ENCODE assay signal across 8 mouse cellular contexts in the genomic region with DNA sequence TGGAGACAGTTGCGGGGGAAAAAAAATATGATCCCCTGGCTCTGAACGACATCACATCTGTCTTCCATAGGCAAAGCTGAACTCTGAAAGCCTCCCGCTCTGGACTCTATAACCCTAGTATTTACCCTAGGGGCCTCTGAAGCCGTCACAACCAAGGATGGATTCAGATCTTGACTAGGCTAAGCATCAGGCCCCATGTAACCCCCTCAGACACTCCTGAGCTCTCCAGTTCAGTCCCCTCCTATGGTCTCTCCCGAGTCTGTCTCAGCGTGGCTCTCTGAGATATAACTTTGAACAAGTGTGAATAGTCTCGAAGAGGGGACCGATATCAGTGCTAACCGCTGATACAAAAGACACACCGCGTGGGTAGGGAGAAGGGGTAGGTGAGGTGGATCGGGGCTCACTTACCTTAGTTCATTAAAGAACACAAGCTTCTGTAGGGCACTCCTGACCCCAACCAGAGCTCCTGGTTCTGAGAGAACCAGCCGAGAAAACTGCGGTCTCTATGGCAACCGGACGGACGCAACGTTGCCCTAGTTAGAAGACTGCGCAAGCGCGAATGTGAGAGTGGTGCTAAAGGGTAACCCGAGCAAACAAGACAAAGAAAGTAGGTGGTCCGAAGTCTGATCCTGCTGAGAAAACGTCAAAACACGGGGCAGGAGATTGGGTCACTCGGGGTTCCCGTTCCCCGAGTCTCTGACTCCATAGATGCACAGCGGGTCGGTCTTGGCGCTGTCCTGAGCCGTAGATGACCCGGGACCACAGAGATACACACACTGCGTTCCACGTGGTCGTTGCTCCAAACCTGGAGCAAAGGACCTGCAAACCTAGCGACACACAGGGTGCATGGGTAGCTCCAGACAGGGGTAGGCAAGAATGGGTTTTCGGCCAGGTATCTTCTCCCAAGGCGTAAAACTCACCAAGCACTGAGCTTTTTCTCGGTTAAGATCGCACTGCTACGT. TPM values are rescaled to one million over a fixed set of nuclear protein-coding genes. Genes with fewer than 3 reads are reported as not detected.
DNase-seq lines count a peak whose midpoint lies in the region; ATAC-seq and TF ChIP-seq lines count a peak whose summit lies in the region.

No protein-coding gene starts in this region.

- H3K9me3 ChIP-seq in forebrain, embryonic 16.5 days (ENCODE audit: control insufficient read depth, low read length), result no peaks in the 10 kb centered on the region
- no peaks in the 10 kb centered on the region for H3K9me3 ChIP-seq in hindbrain, embryonic 13.5 days

- H3K4me1 ChIP-seq in forebrain, embryonic 16.5 days (replicated peaks; ENCODE audit: control insufficient read depth, insufficient read depth, low read length), result peaks cover 4% of the 10 kb centered on the region; the same call in 1 of the 2 replicates
- H3K4me1 ChIP-seq in hindbrain, embryonic 13.5 days (replicated peaks), result peaks cover 12% of the 10 kb centered on the region
- peaks cover 4% of the 10 kb centered on the region for H3K4me1 ChIP-seq in lung, adult 2 months (ENCODE audit: control insufficient read depth, insufficient read depth, low read length)
- H3K4me1 ChIP-seq in olfactory bulb, adult 2 months (ENCODE audit: control insufficient read depth, insufficient read depth, low read length), result peaks cover 4% of the 10 kb centered on the region

- peak; percentile 95 for DNase-seq in R1 (ENCODE audit: low read depth, low spot score)
- peak; percentile 31 for DNase-seq in cerebellum, adult 11-12 months
- peak; percentile 76 for DNase-seq in layer of hippocampus, adult 9-11 months
- DNase-seq in lung, adult 2 months, result peak; percentile 39
- DNase-seq in thymus, postnatal 36 days, result peak; percentile 12 to 33

- H3K27ac ChIP-seq in forebrain, embryonic 16.5 days (ENCODE audit: low read length), result no peak overlapping the region
- H3K27ac ChIP-seq in hindbrain, embryonic 13.5 days, result peak overlapping the region; percentile 70
- H3K27ac ChIP-seq in olfactory bulb, adult 2 months (ENCODE audit: insufficient read depth, low read depth, low read length), result no peak overlapping the region

- peak overlapping the region; percentile 61 for H3K9ac ChIP-seq in forebrain, embryonic 16.5 days (replicated peaks; ENCODE audit: low read depth, low read length)
- H3K9ac ChIP-seq in hindbrain, embryonic 13.5 days, result peak overlapping the region; percentile 74

- H3K27me3 ChIP-seq in forebrain, embryonic 16.5 days (replicated peaks; ENCODE audit: control insufficient read depth, insufficient read depth, low read length), result no peaks in the 10 kb centered on the region
- H3K27me3 ChIP-seq in hindbrain, embryonic 13.5 days, result no peaks in the 10 kb centered on the region

- 7% methylated on average over 42 of the region's 42 CpGs for WGBS in forebrain, embryonic 16.5 days
- WGBS in hindbrain, embryonic 13.5 days, result 10% methylated on average over 42 of the region's 42 CpGs
- WGBS in lung, adult 2 months, result 13% methylated on average over 42 of the region's 42 CpGs
- WGBS in olfactory bulb, adult 2 months, result 7% methylated on average over 42 of the region's 42 CpGs

- peak overlapping the region; percentile 50 for H3K4me3 ChIP-seq in forebrain, embryonic 16.5 days (replicated peaks; ENCODE audit: low read length)
- peak overlapping the region; percentile 52 for H3K4me3 ChIP-seq in hindbrain, embryonic 13.5 days
- H3K4me3 ChIP-seq in lung, adult 2 months (replicated peaks; ENCODE audit: extremely low read depth, low read depth, low read length), result peak overlapping the region; percentile 50
- peak overlapping the region; percentile 55 for H3K4me3 ChIP-seq in olfactory bulb, adult 2 months (ENCODE audit: insufficient read depth, low read depth, low read length)

- peak overlapping the region; percentile 89 for H3K4me2 ChIP-seq in forebrain, embryonic 16.5 days (ENCODE audit: low read length)
- peak overlapping the region; percentile 83 for H3K4me2 ChIP-seq in hindbrain, embryonic 13.5 days

- TF ChIP-seq CTCF in lung, adult 2 months (IDR thresholded peaks at IDR 0.05; ENCODE audit: insufficient read depth, low read length), result no peak
- TF ChIP-seq CTCF in olfactory bulb, adult 2 months (IDR thresholded peaks at IDR 0.05; ENCODE audit: insufficient read depth, low read depth, low read length), result no peak

- H3K36me3 ChIP-seq in forebrain, embryonic 16.5 days (ENCODE audit: control insufficient read depth, insufficient read depth), result no peaks in the 10 kb centered on the region
- no peaks in the 10 kb centered on the region for H3K36me3 ChIP-seq in hindbrain, embryonic 13.5 days

- peak; percentile 94 for ATAC-seq in forebrain, embryonic 16.5 days
- peak; percentile 93 for ATAC-seq in hindbrain, embryonic 13.5 days (ENCODE audit: low FRiP score)

- no peak for TF ChIP-seq POLR2A in lung, adult 2 months (IDR thresholded peaks at IDR 0.05; ENCODE audit: borderline replicate concordance, extremely low read depth, low read depth, low read length)
- no peak for TF ChIP-seq POLR2A in olfactory bulb, adult 2 months (IDR thresholded peaks at IDR 0.05; ENCODE audit: insufficient read depth, low read depth, low read length)

RNA-seq across cellular contexts. Expression of a gene that starts 0.6 kb away (rescaled TPM):
- 8.0 and 9.1 TPM in 2 replicates for polyA plus RNA-seq in forebrain, embryonic 16.5 days (2015; fragmentation: Nextera tagmentation; extraction: Ambion mirVana)
- polyA plus RNA-seq in hindbrain, embryonic 13.5 days (2015; fragmentation: Nextera tagmentation; extraction: Ambion mirVana), result 7.5 and 9.3 TPM in 2 replicates
- polyA plus RNA-seq in lung, adult 2 months (2012; rRNA removed), result 4.8 and 8.3 TPM in 2 replicates
- polyA plus RNA-seq in olfactory bulb, adult 2 months (2012; ENCODE audit: insufficient read depth, insufficient read length, low replicate concordance, missing spikeins), result not detected in 2 replicates

RNA-seq across cellular contexts. Expression of a gene that starts 47.4 kb away (rescaled TPM):
- polyA plus RNA-seq in forebrain, embryonic 16.5 days (2015; fragmentation: Nextera tagmentation; extraction: Ambion mirVana), result not detected in 2 replicates
- polyA plus RNA-seq in hindbrain, embryonic 13.5 days (2015; fragmentation: Nextera tagmentation; extraction: Ambion mirVana), result not detected in 2 replicates
- 0.12 and 0.31 TPM in 2 replicates for polyA plus RNA-seq in lung, adult 2 months (2012; rRNA removed)
- polyA plus RNA-seq in olfactory bulb, adult 2 months (2012; ENCODE audit: insufficient read depth, insufficient read length, low replicate concordance, missing spikeins), result not detected in 2 replicates

RNA-seq across cellular contexts. Expression of a gene that starts 49.8 kb away (rescaled TPM):
- polyA plus RNA-seq in forebrain, embryonic 16.5 days (2015; fragmentation: Nextera tagmentation; extraction: Ambion mirVana), result 4.5 and 8.0 TPM in 2 replicates
- polyA plus RNA-seq in hindbrain, embryonic 13.5 days (2015; fragmentation: Nextera tagmentation; extraction: Ambion mirVana), result 6.2 and 6.4 TPM in 2 replicates
- polyA plus RNA-seq in lung, adult 2 months (2012; rRNA removed), result 32.1 and 34.5 TPM in 2 replicates
- polyA plus RNA-seq in olfactory bulb, adult 2 months (2012; ENCODE audit: insufficient read depth, insufficient read length, low replicate concordance, missing spikeins), result not detected in 2 replicates

Comparison
In these comparisons a context has a peak if more than half of its experiments do, and no peak if none do; other contexts are left out.
1. DNase-seq: peak in every context shown above with its lines; median percentile 95 in R1; 76 in layer of hippocampus, adult 9-11 months; 39 in lung, adult 2 months; 31 in cerebellum, adult 11-12 months; 22 in thymus, postnatal 36 days.